Mouse (Mus musculus) spleen, adult 2 months (tissue): ENCODE results near the gene Olfr743.

ENCODE experiments used
- CTCF ChIP-seq: fragments of 200-500 bp; IDR thresholded peaks from 2 replicates; pipeline ENCODE4 v1.5.1; 2011; ENCODE audit warnings: mild to moderate bottlenecking, inconsistent platforms; ENCODE audit not compliant: insufficient read depth, insufficient read length, insufficient replicate concordance; ENCODE audit errors: extremely low read depth
- POLR2A ChIP-seq: fragments of 200-500 bp; IDR thresholded peaks from 2 replicates; pipeline ENCODE4 v1.6.1; 2011; ENCODE audit warnings: low read depth, low read length, inconsistent platforms

DNA sequence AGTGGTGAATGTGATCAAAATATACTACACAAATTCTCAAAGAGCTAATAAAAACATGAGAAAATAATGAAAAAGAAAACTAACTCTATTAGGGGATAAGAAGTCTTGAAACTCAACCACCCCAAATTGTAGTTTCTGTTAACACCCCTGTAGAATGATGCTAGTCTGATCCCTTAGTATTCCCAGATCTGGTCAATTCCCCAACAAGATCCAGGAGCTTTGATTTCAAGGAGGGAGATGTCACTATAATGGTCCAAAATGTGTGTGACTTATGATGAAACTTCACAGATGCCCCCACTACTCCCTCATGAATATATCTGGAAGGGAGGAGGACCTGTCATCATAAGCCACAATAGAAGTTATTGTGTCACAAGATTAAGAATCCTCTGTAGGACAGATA, at the start of gene Olfr743:
- TF ChIP-seq CTCF (no peak), POLR2A (no peak)
